Mouse (Mus musculus): ENCODE data around the gene Cspg5. TPM values are rescaled to one million over a fixed set of nuclear protein-coding genes. Genes with fewer than 3 reads are reported as not detected.

The Cspg5 gene
- polyA plus RNA-seq, 2 experiments, result 6.4 to 10.0 TPM

- Histone ChIP-seq H3K27me3 (ENCODE audit: control insufficient read depth, insufficient read depth, low read length) (no peaks in the 10 kb centered on the region), H3K9ac (ENCODE audit: low read depth, low read length, severe bottlenecking) (no peak overlapping the region), H3K4me1 (ENCODE audit: control insufficient read depth, insufficient read depth, low read length) (no peaks in the 10 kb centered on the region), H3K4me3 (replicated peaks; ENCODE audit: low read length) (no peak overlapping the region), H3K9me3 (ENCODE audit: control insufficient read depth, low read length) (no peaks in the 10 kb centered on the region), H3K27ac (replicated peaks; ENCODE audit: low read depth, low read length) (no peak overlapping the region), H3K4me2 (replicated peaks; ENCODE audit: low read depth, low read length, severe bottlenecking) (no peak overlapping the region), H3K36me3 (ENCODE audit: control insufficient read depth, insufficient read depth, low read length) (no peaks in the 10 kb centered on the region)
- DNase-seq (ENCODE audit: low spot score) (no peak), ATAC-seq (ENCODE audit: low FRiP score, low read depth) (no peak)
- TF ChIP-seq POLR2A (IDR thresholded peaks at IDR 0.05; ENCODE audit: borderline replicate concordance, extremely low read depth, insufficient read depth, insufficient read length), result no peak
- 89% methylated on average over 8 of the region's 10 CpGs for WGBS
Measured at GRCm38 (mm10) chr9:110284075-110284697, 40.6 kb downstream of the Cspg5 start.

GRCm38 (mm10) chr9:110287321-110287924, 43.8 kb downstream of the Cspg5 start:
- H3K4me2 ChIP-seq (replicated peaks; ENCODE audit: low read depth, low read length, severe bottlenecking), result no peak overlapping the region
- no peaks in the 10 kb centered on the region for H3K36me3 ChIP-seq (ENCODE audit: control insufficient read depth, insufficient read depth, low read length)
- no peaks in the 10 kb centered on the region for H3K9me3 ChIP-seq (ENCODE audit: control insufficient read depth, low read length)
- H3K9ac ChIP-seq (ENCODE audit: low read depth, low read length, severe bottlenecking), result no peak overlapping the region
- no peaks in the 10 kb centered on the region for H3K27me3 ChIP-seq (ENCODE audit: control insufficient read depth, insufficient read depth, low read length)
- no peak overlapping the region for H3K4me3 ChIP-seq (replicated peaks; ENCODE audit: low read length)
- DNase-seq (ENCODE audit: low spot score) (no peak), ATAC-seq (ENCODE audit: low FRiP score, low read depth) (no peak)
- TF ChIP-seq POLR2A (IDR thresholded peaks at IDR 0.05; ENCODE audit: borderline replicate concordance, extremely low read depth, insufficient read depth, insufficient read length), result no peak
- WGBS, result 74% methylated on average over 7 of the region's 7 CpGs
- H3K4me1 ChIP-seq (ENCODE audit: control insufficient read depth, insufficient read depth, low read length), result no peaks in the 10 kb centered on the region
- H3K27ac ChIP-seq (replicated peaks; ENCODE audit: low read depth, low read length), result no peak overlapping the region

- WGBS, result 69% methylated on average over 12 of the region's 12 CpGs
- H3K4me1 ChIP-seq (ENCODE audit: control insufficient read depth, insufficient read depth, low read length), result no peaks in the 10 kb centered on the region
- no peaks in the 10 kb centered on the region for H3K36me3 ChIP-seq (ENCODE audit: control insufficient read depth, insufficient read depth, low read length)
- DNase-seq (ENCODE audit: low spot score) (no peak), ATAC-seq (ENCODE audit: low FRiP score, low read depth) (no peak)
- TF ChIP-seq POLR2A (IDR thresholded peaks at IDR 0.05; ENCODE audit: borderline replicate concordance, extremely low read depth, insufficient read depth, insufficient read length), result no peak
- H3K4me2 ChIP-seq (replicated peaks; ENCODE audit: low read depth, low read length, severe bottlenecking), result no peak overlapping the region
- H3K27ac ChIP-seq (replicated peaks; ENCODE audit: low read depth, low read length), result no peak overlapping the region
- H3K9me3 ChIP-seq (ENCODE audit: control insufficient read depth, low read length), result no peaks in the 10 kb centered on the region
- H3K4me3 ChIP-seq (replicated peaks; ENCODE audit: low read length), result no peak overlapping the region
- no peaks in the 10 kb centered on the region for H3K27me3 ChIP-seq (ENCODE audit: control insufficient read depth, insufficient read depth, low read length)
- H3K9ac ChIP-seq (ENCODE audit: low read depth, low read length, severe bottlenecking), result no peak overlapping the region
Measured at GRCm38 (mm10) chr9:110293254-110293718, 49.7 kb downstream of the Cspg5 start.

- Histone ChIP-seq H3K4me1 (ENCODE audit: control insufficient read depth, insufficient read depth, low read length) (no peaks in the 10 kb centered on the region), H3K9me3 (ENCODE audit: control insufficient read depth, low read length) (no peaks in the 10 kb centered on the region), H3K27me3 (ENCODE audit: control insufficient read depth, insufficient read depth, low read length) (no peaks in the 10 kb centered on the region), H3K4me2 (replicated peaks; ENCODE audit: low read depth, low read length, severe bottlenecking) (no peak overlapping the region), H3K36me3 (ENCODE audit: control insufficient read depth, insufficient read depth, low read length) (no peaks in the 10 kb centered on the region), H3K4me3 (replicated peaks; ENCODE audit: low read length) (no peak overlapping the region), H3K9ac (ENCODE audit: low read depth, low read length, severe bottlenecking) (no peak overlapping the region), H3K27ac (replicated peaks; ENCODE audit: low read depth, low read length) (no peak overlapping the region)
- DNase-seq (ENCODE audit: low spot score) (no peak), ATAC-seq (ENCODE audit: low FRiP score, low read depth) (no peak)
- 83% methylated on average over 13 of the region's 13 CpGs for WGBS
- TF ChIP-seq POLR2A (IDR thresholded peaks at IDR 0.05; ENCODE audit: borderline replicate concordance, extremely low read depth, insufficient read depth, insufficient read length), result no peak
Measured at GRCm38 (mm10) chr9:110293873-110294415, 50.4 kb downstream of the Cspg5 start.

- TF ChIP-seq POLR2A (IDR thresholded peaks at IDR 0.05; ENCODE audit: borderline replicate concordance, extremely low read depth, insufficient read depth, insufficient read length), result no peak
- no peak overlapping the region for H3K9ac ChIP-seq (ENCODE audit: low read depth, low read length, severe bottlenecking)
- no peak for ATAC-seq (ENCODE audit: low FRiP score, low read depth)
- no peaks in the 10 kb centered on the region for H3K4me1 ChIP-seq (ENCODE audit: control insufficient read depth, insufficient read depth, low read length)
- H3K36me3 ChIP-seq (ENCODE audit: control insufficient read depth, insufficient read depth, low read length), result no peaks in the 10 kb centered on the region
- no peaks in the 10 kb centered on the region for H3K27me3 ChIP-seq (ENCODE audit: control insufficient read depth, insufficient read depth, low read length)
- H3K27ac ChIP-seq (replicated peaks; ENCODE audit: low read depth, low read length), result no peak overlapping the region
- no peak overlapping the region for H3K4me2 ChIP-seq (replicated peaks; ENCODE audit: low read depth, low read length, severe bottlenecking)
- H3K4me3 ChIP-seq (replicated peaks; ENCODE audit: low read length), result no peak overlapping the region
- WGBS, result 46% methylated on average over 3 of the region's 3 CpGs
- no peaks in the 10 kb centered on the region for H3K9me3 ChIP-seq (ENCODE audit: control insufficient read depth, low read length)
- DNase-seq (ENCODE audit: low spot score), result no peak
Measured at GRCm38 (mm10) chr9:110294786-110295185, 51.2 kb downstream of the Cspg5 start.
